Mouse (Mus musculus) spleen, adult 2 months (tissue): ENCODE results near the gene Phykpl. TPM values are rescaled to one million over a fixed set of nuclear protein-coding genes. Genes with fewer than 3 reads are reported as not detected.

ENCODE experiments used
- DNase-seq, 2 experiments: peaks; one replicate each; pipeline versions ENCODE4 v3.0.0 to v3.0.0-alpha.2; 2012 to 2021; ENCODE audit warnings: low spot score in 2 of 2, low read depth in 1 of 2
- H3K27ac ChIP-seq: fragments of 200-500 bp; 2 replicates; pipeline ENCODE4 v1.5.1; 2012; ENCODE audit warnings: low read length, inconsistent platforms; ENCODE audit not compliant: insufficient read depth
- H3K27me3 ChIP-seq: fragments of 200-500 bp; 2 replicates; pipeline ENCODE4 v1.6.1; 2012; ENCODE audit warnings: mild to moderate bottlenecking, moderate library complexity, low read length, inconsistent platforms; ENCODE audit not compliant: control insufficient read depth, insufficient read depth
- H3K36me3 ChIP-seq: fragments of 200-500 bp; 2 replicates; pipeline ENCODE4 v1.6.1; 2012; ENCODE audit warnings: mild to moderate bottlenecking, low read length, inconsistent platforms; ENCODE audit not compliant: control insufficient read depth, insufficient read depth
- H3K4me1 ChIP-seq: fragments of 200-500 bp; 2 replicates; pipeline ENCODE4 v1.6.1; 2011; ENCODE audit warnings: inconsistent platforms; ENCODE audit not compliant: control insufficient read depth, insufficient read depth, insufficient read length
- H3K4me3 ChIP-seq: fragments of 200-500 bp; 2 replicates; pipeline ENCODE4 v1.5.1; 2011; ENCODE audit warnings: mild to moderate bottlenecking, inconsistent platforms; ENCODE audit not compliant: insufficient read depth, insufficient read length; ENCODE audit errors: extremely low read depth
- CTCF ChIP-seq: fragments of 200-500 bp; IDR thresholded peaks from 2 replicates; pipeline ENCODE4 v1.5.1; 2011; ENCODE audit warnings: mild to moderate bottlenecking, inconsistent platforms; ENCODE audit not compliant: insufficient read depth, insufficient read length, insufficient replicate concordance; ENCODE audit errors: extremely low read depth
- POLR2A ChIP-seq: fragments of 200-500 bp; IDR thresholded peaks from 2 replicates; pipeline ENCODE4 v1.6.1; 2011; ENCODE audit warnings: low read depth, low read length, inconsistent platforms
- WGBS: fragments of 180-500 bp; shearing (Covaris S2); methylation state at CpG from one replicate; pipeline ENCODE4 v1.1.7; 2018; 5-methylcytosine and 5-hydroxymethylcytosine counted together
- polyA plus RNA-seq: library from polyadenylated mRNA; depleted of rRNA; stranded (reverse); fragments of >200 nt; gene quantifications from 2 replicates; pipeline ENCODE4 v1.2.3, GENCODE M21; 2012; rRNA removed

The Phykpl gene
- polyA plus RNA-seq, 1 experiment = 13.2 TPM

- DNase-seq = peak in 1 of 2 experiments; percentile 78
- TF ChIP-seq POLR2A (no peak), CTCF (no peak)
- Histone ChIP-seq H3K4me1 (peaks cover 25% of the 10 kb centered on the region), H3K4me3 (peak within 1 kb of the TSS; percentile 85), H3K36me3 (no peaks in the 10 kb centered on the region), H3K27ac (peak within 1 kb of the TSS; percentile 56), H3K27me3 (no peaks in the 10 kb centered on the region)
- 2% methylated on average over 58 of the region's 70 CpGs for WGBS
These were observed 66.3 kb downstream of the Phykpl start, which contains the start of the genes N4bp3 and D930048N14Rik for GRCm38 (mm10) chr11:51650691-51651515. TSS of gene N4bp3 (minus strand) at chr11:51650842. TSS of gene D930048N14Rik (plus strand) at chr11:51650954.

DNA sequence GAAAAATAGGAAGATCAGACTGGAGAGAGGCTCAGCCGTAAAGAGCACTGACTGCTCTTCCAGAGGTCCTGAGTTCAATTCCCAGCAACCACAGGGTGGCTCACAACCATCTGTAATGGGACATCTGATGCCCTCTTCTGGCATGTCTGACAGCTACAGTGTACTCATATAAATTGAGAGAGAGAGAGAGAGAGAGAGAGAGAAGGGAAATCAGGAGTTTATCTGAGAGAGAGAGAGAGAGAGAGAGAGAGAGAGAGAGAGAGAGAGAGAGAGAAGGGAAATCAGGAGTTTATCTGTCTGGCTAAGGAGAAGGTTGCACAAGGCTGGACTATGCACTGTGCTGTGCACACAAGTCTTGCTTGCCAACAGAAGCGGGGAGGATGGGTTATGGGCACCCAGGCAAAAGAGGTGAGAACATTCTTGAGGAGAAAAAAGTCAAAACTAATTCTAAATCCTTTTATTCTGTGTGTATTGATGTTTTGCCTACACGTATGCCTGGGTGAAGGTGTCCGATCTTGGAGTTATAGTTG lies 68.4 kb downstream of the Phykpl start:
- H3K27me3 ChIP-seq = no peaks in the 10 kb centered on the region
- no peaks in the 10 kb centered on the region for H3K36me3 ChIP-seq
- DNase-seq = no peak
- no peak overlapping the region for H3K27ac ChIP-seq
- no peak overlapping the region for H3K4me3 ChIP-seq
- TF ChIP-seq CTCF = no peak
- TF ChIP-seq POLR2A = no peak
- 89% methylated on average over 4 of the region's 4 CpGs for WGBS
- H3K4me1 ChIP-seq = peaks cover 12% of the 10 kb centered on the region

DNA sequence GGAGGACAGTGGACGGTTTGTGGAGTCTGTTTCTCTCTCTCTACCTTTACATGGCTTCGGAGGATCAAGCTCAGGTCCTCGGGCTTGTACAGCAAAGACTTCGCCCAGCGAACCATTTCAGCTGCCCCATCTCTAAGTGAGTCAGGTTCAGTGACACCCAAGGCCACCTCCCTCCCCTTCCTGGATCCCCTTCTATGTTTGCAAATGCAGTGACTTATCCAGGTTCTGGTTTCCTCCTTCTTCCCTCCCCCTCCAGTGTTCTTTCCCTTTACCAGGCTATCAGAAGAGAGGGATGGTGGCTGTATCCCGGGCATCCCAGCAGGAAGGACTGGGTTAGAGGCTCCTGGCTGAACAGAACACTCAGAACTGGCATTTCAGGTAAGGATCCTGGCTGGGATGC lies 69.2 kb downstream of the Phykpl start:
- Histone ChIP-seq H3K27me3 (no peaks in the 10 kb centered on the region), H3K4me3 (no peak overlapping the region), H3K36me3 (no peaks in the 10 kb centered on the region), H3K4me1 (peaks cover 8% of the 10 kb centered on the region), H3K27ac (no peak overlapping the region)
- 87% methylated on average over 6 of the region's 6 CpGs for WGBS
- no peak for DNase-seq
- TF ChIP-seq CTCF = no peak
- no peak for TF ChIP-seq POLR2A

Other genes starting within 250 kb of the Phykpl start
- gene Hnrnpab, start 22.1 kb downstream of the Phykpl start, polyA plus RNA-seq = 146 and 314 TPM in 2 replicates
- gene Nhp2, start 35.0 kb downstream of the Phykpl start, polyA plus RNA-seq = 34.3 and 41.2 TPM in 2 replicates
- 71.2 and 87.4 TPM in 2 replicates for gene Rmnd5b, start 51.1 kb downstream of the Phykpl start, polyA plus RNA-seq
- gene N4bp3, start 66.1 kb downstream of the Phykpl start, polyA plus RNA-seq = 11.3 and 14.7 TPM in 2 replicates
- 3.4 and 5.0 TPM in 2 replicates for gene D930048N14Rik, start 66.2 kb downstream of the Phykpl start, polyA plus RNA-seq
- gene 0610009B22Rik, start 104.1 kb downstream of the Phykpl start, polyA plus RNA-seq = 2.4 and 2.9 TPM in 2 replicates
- gene Sec24a, start 178.9 kb downstream of the Phykpl start, polyA plus RNA-seq = 10.0 and 13.5 TPM in 2 replicates
- gene Sar1b, start 178.9 kb downstream of the Phykpl start, polyA plus RNA-seq = 4.5 and 5.4 TPM in 2 replicates